Mouse (Mus musculus) adrenal gland, adult 18-20 months (tissue): ENCODE results near the gene Gm44805. TPM values are rescaled to one million over a fixed set of nuclear protein-coding genes. Genes with fewer than 3 reads are reported as not detected.

ENCODE experiments used
- DNase-seq, 2 experiments: peaks; one replicate each; pipeline ENCODE4 v3.0.0; 2021 to 2022; ENCODE audit warnings: low spot score in 2 of 2
- total RNA-seq, 2 experiments: library from RNA; stranded (reverse); gene quantifications; 1 replicate in 1 of 2; 2 replicates in 1 of 2; pipeline ENCODE4 v1.2.3; 2021

Gm44805 gene
- total RNA-seq, 2 experiments from 2014 or later, result 0.50 TPM; not detected in 1

DNA sequence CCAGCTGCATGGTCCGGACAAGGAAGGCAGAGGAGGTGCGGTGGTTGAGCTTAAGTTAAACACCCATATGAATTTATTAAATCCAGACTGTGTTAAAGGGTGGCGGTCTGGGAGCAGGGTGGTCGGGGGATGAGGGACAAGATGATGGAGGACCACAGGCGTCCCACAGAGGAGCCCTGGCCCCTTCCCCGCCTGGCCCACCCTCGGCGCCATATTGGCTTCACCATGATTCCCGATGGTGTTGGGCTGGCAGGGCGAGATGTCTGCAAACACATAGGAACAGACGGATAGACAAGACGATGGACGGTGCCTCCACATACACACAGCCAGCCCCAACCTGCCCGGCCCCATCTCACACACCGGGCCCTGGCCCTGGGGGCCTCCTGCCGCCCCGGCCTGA lies 48.0 kb downstream of the Gm44805 start:
- no peak for DNase-seq

DNA sequence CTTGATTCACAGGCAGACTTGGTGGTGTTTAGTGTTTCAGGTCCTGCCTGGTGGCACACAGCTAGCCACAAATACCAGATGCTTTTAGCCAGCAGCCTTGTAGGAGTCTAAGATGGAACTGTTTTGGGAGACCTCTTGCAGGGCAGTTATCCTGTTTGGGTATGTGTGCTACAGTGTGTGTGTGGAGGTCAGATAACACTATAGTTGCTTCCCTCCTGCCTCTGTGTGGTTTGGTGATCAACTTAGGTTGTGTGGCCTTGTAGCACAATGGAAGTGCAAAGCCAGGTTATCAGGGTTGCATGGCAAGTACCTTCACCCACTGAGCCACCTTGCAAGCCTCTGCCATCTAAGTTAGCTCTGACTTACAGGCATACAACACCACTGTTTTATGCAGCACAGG lies 48.5 kb downstream of the Gm44805 start:
- DNase-seq, result no peak

DNA sequence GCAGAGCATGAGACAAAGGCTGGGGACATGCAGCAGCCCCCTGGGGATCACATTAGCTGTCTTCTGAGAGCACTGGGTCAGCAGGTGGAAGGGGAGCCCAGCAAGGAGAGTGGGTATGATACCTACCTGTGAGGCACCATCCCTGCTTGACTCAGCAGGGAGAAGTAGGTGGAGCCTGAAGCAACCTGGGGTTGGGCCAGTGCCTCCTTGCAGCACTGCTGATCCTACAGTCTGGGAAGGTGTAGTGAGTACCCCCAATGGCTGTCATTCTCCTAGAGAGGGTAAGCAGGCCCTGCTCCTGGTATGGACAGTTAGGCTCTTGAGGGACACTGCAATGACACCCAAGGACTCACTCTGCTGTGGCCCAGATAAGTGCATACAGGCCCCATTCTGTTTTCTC lies 48.9 kb downstream of the Gm44805 start:
- no peak for DNase-seq

DNA sequence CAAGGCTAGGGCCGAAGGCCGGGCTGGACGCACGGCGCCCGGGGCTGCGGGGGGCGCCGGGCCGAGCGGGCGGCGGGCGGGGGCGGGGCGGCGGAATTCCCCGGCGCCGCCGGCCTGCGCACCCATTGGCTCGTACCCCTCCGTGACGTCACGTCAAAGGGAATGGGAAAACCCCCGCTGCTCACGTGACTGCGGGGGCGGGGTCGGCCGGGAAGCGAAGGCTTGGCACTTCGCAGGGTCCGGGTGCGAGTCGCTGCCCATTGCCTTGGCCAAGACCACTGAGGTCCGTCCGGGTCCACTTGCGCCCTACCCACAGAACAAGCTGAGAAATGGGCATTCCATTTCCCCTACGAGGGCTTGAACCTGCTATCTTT lies 51.9 kb downstream of the Gm44805 start, which contains the start of gene Relb:
Relb (minus strand) TSS at position 78 of the 374 bp plus-strand sequence.
- DNase-seq, result peak; percentile 92 to 93

DNA sequence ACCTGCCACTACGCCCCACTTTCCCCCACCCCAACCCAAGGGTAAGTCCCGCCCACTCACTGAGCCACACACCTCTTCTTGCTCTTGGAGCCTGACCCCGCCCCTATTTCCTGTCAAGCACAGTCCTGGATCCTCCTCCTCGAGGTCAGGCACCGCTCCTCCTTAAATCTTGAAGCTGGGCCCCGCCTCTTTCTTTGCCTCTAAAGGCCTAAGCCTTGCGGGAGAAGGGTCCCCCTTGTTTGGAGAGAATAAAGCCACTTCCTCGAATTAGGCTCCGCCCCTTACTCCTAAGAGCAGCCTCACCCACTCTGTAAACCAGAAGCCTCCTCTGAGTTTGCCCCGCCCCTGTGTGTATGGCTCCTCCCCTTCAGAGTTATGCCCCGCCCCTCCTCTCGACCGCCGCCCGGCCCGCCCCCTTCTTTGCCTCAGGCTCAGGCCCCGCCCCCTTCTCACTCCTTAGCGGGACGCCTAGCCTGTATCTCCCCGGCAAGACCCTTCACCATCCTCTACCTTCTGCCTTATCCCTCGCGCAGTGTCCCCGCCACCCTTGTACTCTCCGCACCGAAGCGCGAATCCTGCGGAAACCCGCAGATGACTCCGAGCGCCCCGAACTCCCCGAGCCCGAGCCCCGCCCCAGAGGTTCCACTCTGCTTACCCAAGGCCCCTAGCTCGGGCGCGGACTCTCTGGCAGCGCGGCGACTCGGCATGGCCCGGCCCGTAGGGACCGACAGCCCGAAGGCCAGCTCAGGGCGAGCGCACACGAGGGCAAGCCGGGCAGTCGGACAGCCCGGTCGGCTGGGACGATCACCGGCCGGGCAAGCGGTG lies 52.5 kb downstream of the Gm44805 start:
- DNase-seq, result peak; percentile 93 to 94

DNA sequence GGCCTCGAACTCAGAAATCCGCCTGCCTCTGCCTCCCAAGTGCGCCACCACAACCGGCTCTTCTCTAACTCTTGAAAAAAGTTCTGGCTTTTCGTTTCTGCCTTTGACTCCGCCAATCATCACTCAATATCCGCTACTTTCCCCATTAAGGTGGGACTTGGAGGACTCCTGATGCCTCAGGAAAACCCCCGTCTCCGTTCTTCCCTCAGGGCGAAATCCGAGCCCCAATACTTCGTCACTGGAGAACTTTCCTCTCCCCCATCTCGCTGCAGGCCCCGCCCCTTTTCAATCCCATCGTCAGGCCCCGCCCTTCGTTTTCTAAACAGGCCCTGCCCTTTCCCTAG lies 53.1 kb downstream of the Gm44805 start:
- no peak for DNase-seq

DNA sequence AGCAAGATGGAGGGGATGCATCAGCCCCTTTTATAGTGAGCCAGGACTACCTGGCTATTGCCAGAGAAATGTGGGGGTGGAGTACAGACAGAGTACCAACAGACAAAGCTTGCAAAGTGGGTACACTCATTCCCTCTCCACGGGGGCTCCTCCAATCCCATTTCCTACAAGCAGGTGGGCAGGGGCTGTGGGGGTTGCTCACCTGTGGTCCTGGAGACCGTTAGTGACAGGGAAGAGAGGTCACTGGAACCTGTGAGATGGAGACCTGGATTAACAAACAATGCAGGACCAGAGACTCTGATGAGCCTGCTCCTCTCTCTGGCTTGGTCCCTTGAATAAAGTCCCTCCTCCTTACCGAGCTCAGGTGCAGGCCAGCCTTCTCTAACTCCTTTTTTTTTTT lies 53.5 kb downstream of the Gm44805 start:
- no peak for DNase-seq

DNA sequence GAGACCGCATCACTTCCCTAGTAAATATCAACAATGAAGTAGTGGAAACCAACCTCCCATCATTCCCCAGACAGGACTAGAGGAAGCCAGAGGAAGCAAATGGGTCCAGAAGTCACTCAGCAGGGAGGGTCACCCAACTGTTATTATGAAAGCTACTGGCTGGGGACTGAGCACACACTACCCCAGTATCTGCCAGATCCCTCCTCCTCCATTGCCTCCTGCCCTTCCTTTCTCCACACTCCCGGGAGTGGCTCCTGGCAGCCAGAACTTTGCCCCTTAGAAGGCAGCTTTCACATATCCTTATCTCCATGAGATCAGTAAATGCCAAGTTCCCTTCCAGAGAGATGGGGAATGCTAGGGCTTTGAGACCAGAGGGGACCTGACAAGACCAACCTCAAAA lies 57.8 kb downstream of the Gm44805 start:
- DNase-seq, result no peak

DNA sequence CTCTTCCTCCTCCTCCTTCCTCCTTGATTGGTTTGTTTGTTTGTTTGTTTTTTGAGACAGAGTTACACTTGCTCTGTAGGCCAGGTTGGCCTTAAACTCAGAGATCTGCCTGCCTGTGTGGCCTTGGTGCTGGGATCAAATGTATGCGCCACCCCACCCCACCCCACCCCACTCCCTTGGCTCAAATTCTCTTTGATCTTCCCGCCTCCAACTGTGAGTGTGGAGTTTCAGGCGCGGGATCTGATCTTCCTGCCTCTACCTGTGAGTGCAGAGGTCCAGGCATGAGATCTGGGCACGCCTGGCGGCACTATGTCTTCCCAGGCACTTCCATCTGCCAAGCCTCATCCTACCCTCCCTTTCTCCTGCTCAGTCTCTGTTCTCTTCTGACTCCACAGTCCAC lies 59.0 kb downstream of the Gm44805 start:
- no peak for DNase-seq

Other genes starting within 250 kb of the Gm44805 start
- 10 to 100 TPM; 35.9 to 54.0 TPM for gene Mark4, start 222.6 kb downstream of the Gm44805 start, total RNA-seq
- gene Exoc3l2, start 218.1 kb downstream of the Gm44805 start, total RNA-seq, result 10 to 100 TPM; 31.7 to 36.8 TPM
- 10 to 100 TPM in 1 of 2 experiments, 1 to 10 TPM in 1; 8.4 to 10.0 TPM for gene Bloc1s3, start 173.1 kb downstream of the Gm44805 start, total RNA-seq
- gene Trappc6a, start 173.0 kb downstream of the Gm44805 start, total RNA-seq, result 10 to 100 TPM; 70.0 to 92.4 TPM
- under 1 TPM in 1 of 2 experiments, not detected in 1; 0.17 TPM for gene Nkpd1, start 163.6 kb downstream of the Gm44805 start, total RNA-seq
- 10 to 100 TPM; 72.8 to 73.6 TPM for gene Ppp1r37, start 118.3 kb downstream of the Gm44805 start, total RNA-seq
- 1 to 10 TPM in 1 of 2 experiments, under 1 TPM in 1; 0.46 to 1.2 TPM for gene Zfp296, start 104.1 kb downstream of the Gm44805 start, total RNA-seq
- 10 to 100 TPM; 66.7 to 85.1 TPM for gene Gemin7, start 103.8 kb downstream of the Gm44805 start, total RNA-seq
- 10 to 100 TPM; 36.5 to 36.9 TPM for gene Clasrp, start 76.9 kb downstream of the Gm44805 start, total RNA-seq
- 10 to 100 TPM; 31.9 TPM for gene Relb, start 52.0 kb downstream of the Gm44805 start, total RNA-seq
- 100 to 1,000 TPM; 136 to 157 TPM for gene Clptm1, start 16.4 kb downstream of the Gm44805 start, total RNA-seq
- 1 to 10 TPM; 1.1 to 2.1 TPM for gene Apoc2, start 3.5 kb downstream of the Gm44805 start, total RNA-seq
- gene Apoc4, start 56 bp upstream of the Gm44805 start, total RNA-seq, result 100 to 1,000 TPM in 1 of 2 experiments, 10 to 100 TPM in 1; 31.6 to 112 TPM
- gene Apoc1, start 11.2 kb upstream of the Gm44805 start, total RNA-seq, result 100 to 1,000 TPM; 156 to 789 TPM
- 1,000 to 10,000 TPM; 1,225 to 1,306 TPM for gene Apoe, start 17.8 kb upstream of the Gm44805 start, total RNA-seq
- gene Tomm40, start 34.0 kb upstream of the Gm44805 start, total RNA-seq, result 100 to 1,000 TPM; 123 to 126 TPM
- gene Nectin2, start 69.1 kb upstream of the Gm44805 start, total RNA-seq, result 100 to 1,000 TPM in 1 of 2 experiments, 10 to 100 TPM in 1; 76.9 to 105 TPM
- gene Bcam, start 89.6 kb upstream of the Gm44805 start, total RNA-seq, result 10 to 100 TPM; 43.2 to 53.2 TPM
- under 1 TPM in 1 of 2 experiments, not detected in 1; 0.64 TPM for gene Cblc, start 115.4 kb upstream of the Gm44805 start, total RNA-seq
- gene Bcl3, start 141.3 kb upstream of the Gm44805 start, total RNA-seq, result 10 to 100 TPM; 21.9 to 34.8 TPM
- not detected for gene Gm19345, start 170.6 kb upstream of the Gm44805 start, total RNA-seq
- gene Ceacam16, start 179.9 kb upstream of the Gm44805 start, total RNA-seq, result not detected
- gene Ceacam19, start 206.5 kb upstream of the Gm44805 start, total RNA-seq, result not detected
- 10 to 100 TPM; 20.8 to 32.4 TPM for gene Pvr, start 239.7 kb upstream of the Gm44805 start, total RNA-seq